Mouse (Mus musculus): ENCODE measurements around the gene Inpp5a. TPM values are rescaled to one million over a fixed set of nuclear protein-coding genes. Genes with fewer than 3 reads are reported as not detected.

Gene Inpp5a
- polyA plus RNA-seq, 1 experiment from 2014 or later: 28.8 TPM

DNA sequence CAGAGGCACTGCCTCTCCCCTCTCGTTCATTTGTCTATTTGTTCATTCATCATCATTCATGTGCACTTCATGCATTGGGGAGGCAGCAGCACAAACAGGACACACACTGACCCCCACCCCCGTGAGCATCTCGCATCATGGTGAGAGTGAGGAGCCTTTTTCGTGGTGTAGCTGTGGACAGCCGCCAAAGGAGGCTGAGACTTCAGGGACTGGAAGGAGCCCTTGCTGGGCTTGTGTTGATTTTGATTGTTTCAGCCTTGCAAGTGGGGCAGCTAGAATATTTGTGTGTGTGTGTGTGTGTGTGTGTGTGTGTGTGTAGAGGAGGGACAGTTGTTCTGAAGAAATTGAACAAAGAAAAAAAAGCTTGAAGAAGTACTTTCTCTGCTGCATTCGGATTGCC lies 67.8 kb downstream of the Inpp5a start:
- no peak overlapping the region for H3K27ac ChIP-seq (ENCODE audit: low read length)
- H3K27me3 ChIP-seq (ENCODE audit: control insufficient read depth, insufficient read depth, low read depth, low read length): no peaks in the 10 kb centered on the region
- H3K4me2 ChIP-seq (ENCODE audit: low read depth, low read length): no peak overlapping the region
- H3K4me3 ChIP-seq (ENCODE audit: low read length): no peak overlapping the region
- no peaks in the 10 kb centered on the region; the same call in 1 of the 2 replicates for H3K36me3 ChIP-seq (ENCODE audit: control insufficient read depth, insufficient read depth, low read length)
- peaks cover 7% of the 10 kb centered on the region for H3K4me1 ChIP-seq (replicated peaks; ENCODE audit: control insufficient read depth, insufficient read depth, low read length)
- no peaks in the 10 kb centered on the region for H3K9me3 ChIP-seq (ENCODE audit: control insufficient read depth, low read length)
- no peak overlapping the region for H3K9ac ChIP-seq (ENCODE audit: low read length)
- 41% methylated on average over 6 of the region's 6 CpGs for WGBS
- ATAC-seq (ENCODE audit: low read depth): no peak

DNA sequence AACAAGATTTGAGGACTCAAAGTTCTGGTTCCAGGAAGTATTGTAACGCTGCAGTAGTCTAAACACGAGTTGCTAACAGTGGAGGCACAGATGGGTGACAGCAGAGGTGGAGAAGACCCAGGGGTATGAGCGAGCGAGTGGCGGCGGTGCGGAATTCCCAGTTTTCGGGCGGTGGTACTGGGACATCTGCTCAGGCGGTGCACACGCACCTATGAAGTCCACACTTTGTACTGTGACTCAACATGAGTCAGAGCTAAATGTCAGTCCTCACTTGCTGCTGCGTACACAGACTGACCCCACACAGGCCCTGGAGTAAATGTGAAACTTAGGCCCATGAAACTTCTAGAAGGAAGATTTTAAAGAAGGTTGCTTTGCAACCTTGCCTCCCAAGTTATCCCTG lies 72.4 kb downstream of the Inpp5a start:
- H3K36me3 ChIP-seq (ENCODE audit: control insufficient read depth, insufficient read depth, low read length): no peaks in the 10 kb centered on the region; the same call in 1 of the 2 replicates
- peaks cover 5% of the 10 kb centered on the region for H3K4me1 ChIP-seq (replicated peaks; ENCODE audit: control insufficient read depth, insufficient read depth, low read length)
- ATAC-seq (ENCODE audit: low read depth): no peak
- 85% methylated on average over 12 of the region's 12 CpGs for WGBS
- no peak overlapping the region for H3K4me2 ChIP-seq (ENCODE audit: low read depth, low read length)
- no peaks in the 10 kb centered on the region for H3K27me3 ChIP-seq (ENCODE audit: control insufficient read depth, insufficient read depth, low read depth, low read length)
- H3K9ac ChIP-seq (ENCODE audit: low read length): no peak overlapping the region
- no peak overlapping the region for H3K27ac ChIP-seq (ENCODE audit: low read length)
- no peak overlapping the region for H3K4me3 ChIP-seq (ENCODE audit: low read length)
- no peaks in the 10 kb centered on the region for H3K9me3 ChIP-seq (ENCODE audit: control insufficient read depth, low read length)

DNA sequence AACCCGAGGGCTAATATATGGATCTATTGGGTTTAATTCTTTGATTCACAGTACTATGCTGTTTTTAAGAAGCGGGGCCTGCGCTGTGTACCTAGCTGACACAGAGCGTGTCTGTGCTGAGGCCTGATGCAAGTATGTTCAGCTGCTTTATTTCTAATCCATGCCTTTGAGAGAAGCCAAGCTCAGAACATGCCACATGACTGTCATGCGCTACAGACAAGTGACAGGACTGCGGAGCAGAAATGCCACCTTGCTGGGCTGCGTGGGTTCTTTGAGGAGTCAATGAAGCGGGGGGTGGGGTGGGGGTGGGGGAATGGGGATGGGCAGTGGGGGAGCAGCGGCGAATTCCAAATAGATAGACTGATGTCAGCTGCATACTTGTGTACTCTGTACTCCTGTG lies 73.2 kb downstream of the Inpp5a start:
- H3K27ac ChIP-seq (ENCODE audit: low read length): no peak overlapping the region
- 86% methylated on average over 10 of the region's 10 CpGs for WGBS
- H3K4me1 ChIP-seq (replicated peaks; ENCODE audit: control insufficient read depth, insufficient read depth, low read length): peaks cover 13% of the 10 kb centered on the region
- no peak for ATAC-seq (ENCODE audit: low read depth)
- H3K27me3 ChIP-seq (ENCODE audit: control insufficient read depth, insufficient read depth, low read depth, low read length): no peaks in the 10 kb centered on the region
- H3K9me3 ChIP-seq (ENCODE audit: control insufficient read depth, low read length): no peaks in the 10 kb centered on the region
- no peaks in the 10 kb centered on the region; the same call in 1 of the 2 replicates for H3K36me3 ChIP-seq (ENCODE audit: control insufficient read depth, insufficient read depth, low read length)
- no peak overlapping the region for H3K9ac ChIP-seq (ENCODE audit: low read length)
- no peak overlapping the region for H3K4me2 ChIP-seq (ENCODE audit: low read depth, low read length)
- H3K4me3 ChIP-seq (ENCODE audit: low read length): no peak overlapping the region

DNA sequence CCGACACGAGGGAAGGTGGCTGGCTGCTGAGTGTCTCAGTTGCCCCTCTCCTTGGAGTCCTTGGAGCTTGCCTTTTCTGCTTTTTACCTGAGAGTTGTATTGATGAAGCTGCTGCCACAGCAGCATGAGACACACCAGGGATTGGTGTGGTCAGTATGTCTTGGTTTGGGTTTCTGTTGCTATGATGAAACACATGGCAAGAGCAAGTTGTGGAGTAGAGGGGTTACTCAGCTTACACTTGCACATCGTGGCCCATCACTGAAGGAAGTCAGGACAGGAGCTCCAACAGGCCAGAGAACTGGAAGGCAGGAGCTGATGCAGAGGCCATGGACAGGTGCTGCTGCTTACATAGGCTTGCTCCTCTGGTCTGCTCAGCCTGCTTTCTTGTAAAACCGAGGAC lies 76.6 kb downstream of the Inpp5a start:
- no peaks in the 10 kb centered on the region for H3K27me3 ChIP-seq (ENCODE audit: control insufficient read depth, insufficient read depth, low read depth, low read length)
- H3K36me3 ChIP-seq (ENCODE audit: control insufficient read depth, insufficient read depth, low read length): no peaks in the 10 kb centered on the region
- ATAC-seq (ENCODE audit: low read depth): no peak
- H3K27ac ChIP-seq (ENCODE audit: low read length): no peak overlapping the region
- WGBS: 80% methylated on average over 4 of the region's 4 CpGs
- H3K9ac ChIP-seq (ENCODE audit: low read length): no peak overlapping the region
- no peak overlapping the region for H3K4me3 ChIP-seq (ENCODE audit: low read length)
- no peak overlapping the region for H3K4me2 ChIP-seq (ENCODE audit: low read depth, low read length)
- no peaks in the 10 kb centered on the region for H3K9me3 ChIP-seq (ENCODE audit: control insufficient read depth, low read length)
- H3K4me1 ChIP-seq (replicated peaks; ENCODE audit: control insufficient read depth, insufficient read depth, low read length): peaks cover 32% of the 10 kb centered on the region

DNA sequence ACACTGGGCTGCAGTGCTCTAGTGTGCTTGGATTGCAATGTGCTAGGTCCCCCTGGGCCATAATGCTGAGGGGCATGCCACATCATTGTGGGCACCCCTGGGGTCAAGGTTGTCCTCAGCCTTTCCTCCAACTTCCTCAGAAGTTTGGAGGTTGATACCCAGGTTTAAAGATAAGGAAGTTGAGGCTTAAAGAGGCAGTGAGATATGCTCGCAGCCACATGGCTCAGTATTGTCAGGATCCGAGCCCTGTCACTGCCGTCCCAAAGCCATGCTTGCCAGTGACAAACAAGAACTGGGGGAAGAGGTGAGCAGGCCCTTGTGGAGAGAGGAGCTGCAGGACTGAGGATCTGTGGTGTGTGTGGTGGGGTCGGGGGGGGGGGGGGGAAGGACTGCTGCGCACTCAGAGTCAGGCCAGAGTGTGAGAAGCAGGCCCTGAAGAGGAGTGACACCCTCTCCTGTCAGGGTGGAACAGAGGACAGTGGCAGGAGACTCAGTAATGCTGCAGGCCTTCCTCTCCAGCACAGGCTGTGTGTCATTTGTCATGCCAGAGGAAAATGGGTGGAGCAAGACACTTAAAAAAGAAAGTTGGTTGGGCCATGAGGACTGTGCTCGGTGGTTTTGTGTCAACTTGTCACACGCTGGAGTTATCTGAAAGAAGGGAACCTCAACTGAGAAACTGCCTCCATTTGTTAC lies 77.7 kb downstream of the Inpp5a start:
- Histone ChIP-seq H3K27ac (ENCODE audit: low read length) (peak overlapping the region; percentile 72), H3K9ac (ENCODE audit: low read length) (0 out of 2 replicates have a peak overlapping the region, but pooled peaks have one; percentile 16), H3K4me2 (ENCODE audit: low read depth, low read length) (no peak overlapping the region), H3K4me3 (ENCODE audit: low read length) (no peak overlapping the region), H3K9me3 (ENCODE audit: control insufficient read depth, low read length) (no peaks in the 10 kb centered on the region), H3K27me3 (ENCODE audit: control insufficient read depth, insufficient read depth, low read depth, low read length) (no peaks in the 10 kb centered on the region), H3K36me3 (ENCODE audit: control insufficient read depth, insufficient read depth, low read length) (no peaks in the 10 kb centered on the region), H3K4me1 (replicated peaks; ENCODE audit: control insufficient read depth, insufficient read depth, low read length) (peaks cover 32% of the 10 kb centered on the region)
- 17% methylated on average over 6 of the region's 7 CpGs for WGBS
- ATAC-seq (ENCODE audit: low read depth): peak; percentile 63

DNA sequence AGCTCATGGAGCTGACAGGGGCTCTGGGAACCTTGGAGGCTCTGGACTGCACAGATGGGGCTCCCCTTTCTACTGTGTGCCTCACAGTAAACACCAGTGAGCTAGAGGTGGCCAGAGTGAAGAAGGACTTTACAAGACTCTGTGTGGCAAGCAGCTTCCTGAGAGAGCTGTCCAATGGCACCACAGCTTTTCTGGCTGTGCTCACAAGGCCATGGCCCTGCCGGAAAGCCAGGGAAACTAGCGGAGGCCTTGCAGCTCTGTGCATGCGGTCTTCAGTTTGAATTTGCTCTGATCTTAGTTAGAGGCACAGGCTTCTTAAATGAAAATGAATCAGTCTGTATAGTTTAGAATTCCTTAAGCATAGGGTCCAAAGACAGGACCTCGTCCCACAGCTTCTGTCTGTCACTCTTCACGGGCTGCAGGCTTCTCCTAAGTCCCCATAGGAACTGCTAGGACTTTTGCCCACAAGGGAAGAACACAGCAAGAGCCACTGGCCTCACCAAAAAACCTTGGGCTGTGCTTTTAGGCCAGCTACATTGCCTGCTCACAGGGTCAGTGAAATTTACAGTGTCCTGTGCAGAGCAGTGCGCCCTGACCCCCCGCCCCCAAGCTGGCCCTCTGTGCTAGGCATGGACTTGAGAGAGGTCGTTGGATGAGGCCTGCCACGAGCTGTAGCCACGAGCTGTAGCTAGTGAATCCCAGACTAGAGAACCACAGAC lies 78.4 kb downstream of the Inpp5a start:
- peak overlapping the region; percentile 39 for H3K9ac ChIP-seq (ENCODE audit: low read length)
- H3K27ac ChIP-seq (ENCODE audit: low read length): peak overlapping the region; percentile 72
- no peaks in the 10 kb centered on the region for H3K36me3 ChIP-seq (ENCODE audit: control insufficient read depth, insufficient read depth, low read length)
- peak; percentile 44 for ATAC-seq (ENCODE audit: low read depth)
- no peaks in the 10 kb centered on the region for H3K9me3 ChIP-seq (ENCODE audit: control insufficient read depth, low read length)
- no peak overlapping the region for H3K4me2 ChIP-seq (ENCODE audit: low read depth, low read length)
- 50% methylated on average over 10 of the region's 10 CpGs for WGBS
- H3K4me3 ChIP-seq (ENCODE audit: low read length): no peak overlapping the region
- no peaks in the 10 kb centered on the region for H3K27me3 ChIP-seq (ENCODE audit: control insufficient read depth, insufficient read depth, low read depth, low read length)
- peaks cover 32% of the 10 kb centered on the region for H3K4me1 ChIP-seq (replicated peaks; ENCODE audit: control insufficient read depth, insufficient read depth, low read length)

DNA sequence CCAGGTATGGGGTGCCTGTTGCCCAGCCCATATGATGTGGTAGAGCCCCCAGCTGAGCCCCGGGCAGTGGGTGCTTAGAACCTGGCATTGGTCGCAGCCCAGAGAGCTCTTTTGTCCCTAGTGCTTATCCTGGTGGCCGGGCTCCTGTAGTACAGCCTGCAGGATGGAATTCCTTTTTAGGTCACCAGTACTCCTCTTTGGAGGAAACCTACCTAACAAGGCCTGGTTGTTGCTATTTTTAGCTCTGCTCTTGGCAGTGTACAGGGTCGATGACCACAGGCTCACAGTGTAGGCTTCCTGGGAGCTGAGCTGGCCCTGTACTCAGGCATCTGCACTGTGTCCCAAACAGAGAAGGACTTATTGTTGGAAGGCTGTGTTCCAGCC lies 79.0 kb downstream of the Inpp5a start:
- Histone ChIP-seq H3K4me2 (ENCODE audit: low read depth, low read length) (no peak overlapping the region), H3K9me3 (ENCODE audit: control insufficient read depth, low read length) (no peaks in the 10 kb centered on the region), H3K9ac (ENCODE audit: low read length) (peak overlapping the region; percentile 39), H3K4me3 (ENCODE audit: low read length) (no peak overlapping the region), H3K4me1 (replicated peaks; ENCODE audit: control insufficient read depth, insufficient read depth, low read length) (peaks cover 38% of the 10 kb centered on the region), H3K27me3 (ENCODE audit: control insufficient read depth, insufficient read depth, low read depth, low read length) (no peaks in the 10 kb centered on the region), H3K27ac (ENCODE audit: low read length) (peak overlapping the region; percentile 72), H3K36me3 (ENCODE audit: control insufficient read depth, insufficient read depth, low read length) (no peaks in the 10 kb centered on the region)
- peak; percentile 64 for ATAC-seq (ENCODE audit: low read depth)
- WGBS: 37% methylated on average over 4 of the region's 4 CpGs

DNA sequence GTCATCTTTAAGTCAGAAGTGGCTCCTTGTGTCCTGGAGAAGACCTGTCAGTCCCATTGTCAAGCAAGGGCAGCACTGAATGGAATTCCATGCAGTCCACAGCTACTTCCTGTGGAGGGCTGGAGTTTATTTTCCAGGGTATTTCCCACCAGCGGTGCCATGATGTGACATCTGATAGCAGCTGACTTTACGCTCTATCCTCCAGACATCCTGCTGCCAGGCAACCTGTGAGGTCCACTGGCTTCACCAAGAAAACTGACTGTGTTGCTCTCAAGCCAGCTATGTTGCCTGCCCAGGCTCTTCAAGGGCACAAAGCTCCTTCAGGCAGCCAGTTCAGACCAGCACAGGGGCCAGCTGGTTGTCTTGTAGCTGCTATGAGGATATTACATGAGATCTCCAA lies 79.5 kb downstream of the Inpp5a start:
- Histone ChIP-seq H3K4me2 (ENCODE audit: low read depth, low read length) (no peak overlapping the region), H3K9me3 (ENCODE audit: control insufficient read depth, low read length) (no peaks in the 10 kb centered on the region), H3K4me3 (ENCODE audit: low read length) (no peak overlapping the region), H3K27ac (ENCODE audit: low read length) (peak overlapping the region; percentile 72), H3K27me3 (ENCODE audit: control insufficient read depth, insufficient read depth, low read depth, low read length) (no peaks in the 10 kb centered on the region), H3K9ac (ENCODE audit: low read length) (no peak overlapping the region), H3K4me1 (replicated peaks; ENCODE audit: control insufficient read depth, insufficient read depth, low read length) (peaks cover 40% of the 10 kb centered on the region), H3K36me3 (ENCODE audit: control insufficient read depth, insufficient read depth, low read length) (no peaks in the 10 kb centered on the region)
- WGBS: 22% methylated on average over 2 of the region's 2 CpGs
- no peak for ATAC-seq (ENCODE audit: low read depth)

DNA sequence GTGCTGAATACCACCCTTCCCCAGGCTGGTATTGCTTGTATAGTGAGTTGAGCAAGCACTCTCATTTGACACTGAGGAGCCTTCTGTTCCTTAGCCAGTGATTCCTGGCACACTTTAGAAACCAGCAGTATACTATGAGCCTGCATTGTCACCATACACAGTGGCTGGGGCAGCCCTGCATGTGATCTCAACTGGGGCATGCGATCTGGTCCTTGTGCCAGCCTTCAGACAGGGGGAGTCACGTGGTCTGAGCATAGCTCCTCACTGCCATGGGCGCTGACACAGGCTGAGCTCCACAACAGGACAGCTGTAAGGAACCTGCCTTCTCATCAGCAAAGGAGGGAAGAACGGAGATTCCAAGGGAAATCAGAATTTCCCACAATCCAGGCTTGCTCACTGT lies 80.5 kb downstream of the Inpp5a start:
- Histone ChIP-seq H3K4me2 (ENCODE audit: low read depth, low read length) (no peak overlapping the region), H3K4me1 (replicated peaks; ENCODE audit: control insufficient read depth, insufficient read depth, low read length) (peaks cover 40% of the 10 kb centered on the region), H3K9me3 (ENCODE audit: control insufficient read depth, low read length) (no peaks in the 10 kb centered on the region), H3K4me3 (ENCODE audit: low read length) (no peak overlapping the region), H3K9ac (ENCODE audit: low read length) (no peak overlapping the region), H3K27ac (ENCODE audit: low read length) (no peak overlapping the region), H3K27me3 (ENCODE audit: control insufficient read depth, insufficient read depth, low read depth, low read length) (no peaks in the 10 kb centered on the region), H3K36me3 (ENCODE audit: control insufficient read depth, insufficient read depth, low read length) (no peaks in the 10 kb centered on the region)
- no peak for ATAC-seq (ENCODE audit: low read depth)
- WGBS: 80% methylated on average over 4 of the region's 4 CpGs
